Mouse (Mus musculus): ENCODE measurements around the gene Gm6309.
"Not testable (repeated sequence)": the region's sequence is repeated elsewhere in the genome, so short reads cannot be mapped to it uniquely, and the experiment has no call there.

The Gm6309 gene

DNA sequence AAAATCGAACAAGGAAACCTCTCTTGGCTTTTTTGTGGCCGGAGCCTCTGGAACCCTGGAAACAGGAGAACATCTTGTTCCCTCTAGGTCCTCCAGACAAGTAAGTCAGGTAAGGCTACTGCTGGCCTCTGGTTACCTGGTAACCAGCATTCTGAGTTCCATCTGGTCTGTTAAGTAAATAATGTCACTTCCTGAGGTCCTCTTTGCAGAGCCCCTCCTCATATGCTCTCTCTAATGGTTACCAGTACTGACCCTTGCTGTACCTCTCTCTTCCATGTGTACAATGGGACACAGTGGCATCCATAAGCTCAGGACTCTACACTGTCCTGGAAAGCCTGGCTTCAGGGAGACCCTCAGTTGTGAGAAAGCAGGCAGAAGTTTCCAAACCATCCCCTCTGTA, at the start of gene Gm6309:
Gene Gm6309 (minus strand): TSS at position 101 of the 400 bp plus-strand sequence.
- DNase-seq = not testable (repeated sequence)

DNA sequence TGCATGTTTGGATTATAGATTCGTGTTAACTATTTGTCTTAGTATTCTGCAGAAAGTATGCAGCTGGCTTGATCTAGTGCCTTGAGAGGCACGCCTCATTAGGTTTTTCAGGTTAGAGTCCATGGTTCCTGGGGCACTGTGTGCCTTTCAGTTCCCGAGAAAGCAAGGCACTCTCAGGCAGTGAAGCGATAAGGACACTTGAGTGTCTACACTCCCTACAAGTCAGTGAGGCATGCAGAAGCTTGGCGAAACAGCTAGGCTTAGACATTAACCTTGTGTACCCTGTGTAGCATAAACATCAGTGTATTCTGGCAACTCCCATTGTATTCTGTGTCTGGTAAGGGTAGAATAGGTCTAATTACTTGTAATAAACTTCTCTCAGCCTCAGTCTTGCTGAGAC, 35.0 kb upstream of the Gm6309 start:
- peak; percentile 72 for DNase-seq

DNA sequence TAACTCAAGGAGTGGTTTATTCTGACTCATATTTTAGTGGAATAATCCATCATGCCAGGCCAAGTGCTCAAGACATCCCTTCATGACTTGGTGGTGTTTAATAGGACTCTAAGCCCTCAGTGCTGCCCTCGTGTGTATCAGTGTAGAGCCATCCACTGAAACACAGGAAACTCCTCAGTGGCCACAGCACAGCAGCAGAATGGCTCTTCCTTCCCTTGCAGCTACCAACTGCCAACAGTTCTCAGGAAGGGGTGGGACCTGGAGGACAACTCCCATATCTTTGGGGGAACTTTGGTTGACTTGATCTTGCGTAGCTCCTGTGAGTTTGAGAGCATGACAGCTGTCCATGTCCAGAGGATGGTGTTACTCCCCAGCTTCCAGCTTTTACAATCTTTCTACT, 33.4 kb upstream of the Gm6309 start:
- peak; percentile 57 for DNase-seq

DNA sequence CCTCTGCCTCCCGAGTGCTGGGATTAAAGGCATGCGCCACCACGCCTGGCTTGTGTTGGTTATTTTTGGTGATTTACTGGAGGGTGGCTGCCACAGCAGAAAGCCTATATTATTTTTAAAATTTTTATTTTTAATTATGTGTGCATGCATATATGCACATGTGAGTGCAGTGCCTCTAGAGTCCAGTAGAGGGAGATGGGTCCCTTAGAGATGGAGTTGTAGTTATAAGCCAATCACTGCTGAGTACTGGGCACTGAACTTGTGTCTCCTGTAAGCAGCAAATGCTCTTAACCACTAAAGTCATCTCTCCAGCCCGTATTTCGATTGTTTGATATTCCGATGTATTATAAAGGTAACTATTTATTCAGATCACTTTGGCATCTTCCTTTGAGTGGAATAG, 30.1 kb upstream of the Gm6309 start:
- DNase-seq = peak; percentile 11

DNA sequence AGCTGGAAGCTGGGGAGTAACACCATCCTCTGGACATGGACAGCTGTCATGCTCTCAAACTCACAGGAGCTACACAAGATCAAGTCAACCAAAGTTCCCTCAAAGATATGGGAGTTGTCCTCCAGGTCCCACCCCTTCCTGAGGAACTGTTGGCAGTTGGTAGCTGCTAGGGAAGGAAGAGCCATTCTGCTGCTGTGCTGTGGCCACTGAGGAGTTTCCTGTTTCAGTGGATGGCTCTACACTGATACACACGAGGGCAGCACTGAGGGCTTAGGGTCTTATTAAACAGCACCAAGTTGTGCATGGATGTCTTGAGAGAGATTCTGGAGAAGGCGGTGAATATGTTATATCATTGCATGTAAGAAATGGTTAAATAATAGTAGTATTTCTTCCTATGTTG, 29.0 kb upstream of the Gm6309 start:
- peak; percentile 40 for DNase-seq

DNA sequence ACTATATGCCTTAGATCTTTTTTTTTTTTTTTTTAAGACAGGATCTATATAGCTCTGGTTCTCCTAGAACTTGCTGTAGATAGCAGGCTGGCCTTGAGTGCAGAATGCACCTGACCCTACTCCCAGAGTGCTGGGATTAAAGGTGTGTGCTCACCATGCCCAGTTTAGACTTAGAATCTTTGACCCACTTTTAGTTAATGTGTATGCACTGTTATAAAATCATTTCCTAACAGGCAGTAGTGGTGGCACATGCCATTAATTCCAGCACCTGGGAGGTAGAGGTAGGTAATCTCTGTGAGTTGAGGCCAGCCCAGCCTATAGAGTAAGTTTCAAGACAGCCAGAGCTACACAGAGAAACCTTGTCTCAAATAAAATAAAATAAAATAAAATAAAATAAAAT, 28.6 kb upstream of the Gm6309 start:
- no peak for DNase-seq

DNA sequence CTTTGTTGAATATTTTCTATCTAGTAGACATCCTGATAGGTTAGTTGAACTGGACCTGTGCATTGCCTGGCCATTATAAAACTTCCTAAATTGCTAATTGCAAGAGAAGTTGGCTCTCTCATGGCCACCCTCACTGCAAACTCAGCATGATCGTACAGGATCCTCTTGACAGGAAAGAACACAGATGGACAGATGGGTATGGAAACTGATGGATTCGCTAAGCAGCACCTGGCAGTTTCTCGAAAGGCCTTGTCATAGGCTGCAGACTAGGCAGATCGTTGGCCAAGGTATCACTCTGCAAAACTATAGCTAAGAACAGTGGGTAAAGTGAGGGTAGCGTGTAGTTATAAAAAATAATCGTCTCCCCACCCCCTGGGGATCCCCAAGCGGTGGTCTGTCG, 22.8 kb upstream of the Gm6309 start:
- DNase-seq = peak; percentile 73

DNA sequence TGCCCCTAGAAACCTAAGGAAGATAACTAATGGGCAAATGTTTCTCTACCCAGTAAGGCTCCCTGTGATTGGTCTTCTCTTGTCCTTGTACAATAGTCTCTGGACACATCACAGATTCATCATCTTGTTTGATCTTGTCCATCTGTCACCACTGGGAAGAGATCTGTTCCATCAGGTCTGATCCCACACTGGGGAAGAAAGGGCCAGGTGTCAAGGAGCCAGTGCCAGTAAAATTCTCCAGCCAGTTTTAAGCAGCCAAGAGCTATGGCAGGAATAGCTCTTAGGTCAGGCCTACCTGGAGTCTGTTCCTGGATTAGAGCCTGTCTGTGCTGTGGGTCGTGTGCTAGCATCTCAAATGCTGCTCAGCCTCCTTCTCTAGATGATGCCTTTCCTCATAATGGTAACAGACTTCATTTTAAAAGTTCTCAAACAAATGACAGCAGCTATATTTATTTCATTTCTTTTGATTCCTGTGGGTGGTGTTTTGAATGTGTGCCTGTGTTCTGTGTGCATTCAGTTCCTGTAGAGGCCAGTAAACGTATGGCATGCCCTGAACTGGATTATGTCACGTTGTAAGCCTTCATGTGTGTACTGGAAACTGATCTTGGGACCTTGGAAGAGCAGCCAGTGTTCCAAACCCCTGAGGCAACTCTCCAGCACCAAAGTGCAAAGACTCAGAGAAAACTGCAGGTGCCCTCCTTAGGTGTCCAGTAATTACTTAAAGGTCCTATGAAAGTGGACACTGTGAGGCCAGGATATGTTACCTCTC, 20.2 kb upstream of the Gm6309 start:
- no peak for DNase-seq

DNA sequence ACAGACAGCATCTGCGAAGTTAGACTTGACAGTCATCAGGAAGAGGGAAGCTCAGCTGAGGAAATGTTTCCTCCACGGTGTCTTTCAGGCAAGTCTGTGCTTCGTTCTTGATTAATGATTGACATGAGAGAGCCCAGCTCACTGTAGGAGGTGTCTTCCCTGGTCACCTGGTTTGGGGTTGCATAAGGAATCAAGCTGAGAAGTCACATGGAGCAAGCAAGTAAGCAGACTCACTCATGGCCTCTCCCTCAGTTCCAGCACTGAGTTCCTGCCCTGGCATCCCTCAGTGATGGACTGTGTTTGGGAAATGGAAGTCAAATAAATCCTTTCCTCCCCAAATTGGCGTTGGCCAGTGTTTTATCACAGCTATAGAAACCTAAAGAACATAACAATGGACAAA, 19.6 kb upstream of the Gm6309 start:
- no peak for DNase-seq

DNA sequence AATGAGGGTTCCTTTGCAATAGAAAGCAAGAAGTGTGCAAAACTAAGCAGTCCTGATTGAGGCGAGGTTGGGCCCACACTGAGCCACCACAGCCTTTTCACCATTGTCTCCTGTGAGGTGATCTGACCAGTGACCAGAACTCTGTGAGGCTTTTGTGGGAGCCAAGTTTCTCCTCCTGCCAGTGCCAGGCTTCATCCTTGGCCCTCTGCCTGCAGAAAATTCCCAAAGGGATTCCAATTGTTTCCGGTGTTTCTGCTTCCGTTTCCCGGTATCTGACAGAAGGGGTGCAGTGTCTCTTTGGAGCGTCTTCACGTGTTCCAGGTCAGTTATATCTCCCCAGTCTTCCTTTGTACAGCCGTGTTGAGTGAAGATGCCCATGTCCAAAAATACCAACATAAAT, 18.2 kb upstream of the Gm6309 start:
- DNase-seq = no peak

DNA sequence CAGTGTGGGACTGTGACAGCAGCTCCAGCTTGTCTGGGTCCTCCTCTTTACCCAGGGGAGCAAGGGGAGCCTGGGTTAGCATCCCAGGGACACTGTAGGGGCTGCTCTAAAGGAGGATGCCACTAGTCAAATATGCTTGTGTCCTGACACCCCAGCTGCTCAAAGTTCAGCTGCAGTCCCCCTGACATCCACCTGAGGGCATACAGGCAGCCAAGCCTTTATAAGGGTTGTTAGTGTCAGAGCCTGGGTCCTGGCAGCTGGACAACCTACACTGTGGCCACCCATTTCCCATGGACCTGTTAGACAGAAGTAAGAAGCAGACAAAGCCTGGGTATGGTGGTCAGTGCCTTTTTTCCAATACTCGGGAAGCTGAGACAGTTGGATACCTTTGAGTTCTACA, 17.6 kb upstream of the Gm6309 start:
- DNase-seq = no peak

DNA sequence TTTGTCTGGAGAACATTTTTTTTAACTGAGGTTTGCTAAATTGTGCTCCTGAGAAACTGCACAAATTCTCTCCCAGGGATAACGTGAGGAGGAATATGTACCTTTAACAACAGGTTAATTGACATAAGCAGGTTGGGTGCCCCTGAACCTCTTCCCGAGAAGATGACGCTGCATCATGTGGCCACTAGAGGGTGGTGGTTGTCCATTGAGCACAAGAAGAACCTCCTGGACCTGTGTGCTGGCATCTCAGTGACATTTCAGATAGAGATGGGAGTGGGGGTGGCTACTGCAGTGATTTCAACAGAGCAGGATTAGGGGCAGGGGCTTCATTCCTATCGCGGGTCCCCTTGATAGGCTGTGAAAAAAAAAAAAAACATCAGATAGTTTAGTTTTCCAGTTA, 16.9 kb upstream of the Gm6309 start:
- peak; percentile 93 for DNase-seq

DNA sequence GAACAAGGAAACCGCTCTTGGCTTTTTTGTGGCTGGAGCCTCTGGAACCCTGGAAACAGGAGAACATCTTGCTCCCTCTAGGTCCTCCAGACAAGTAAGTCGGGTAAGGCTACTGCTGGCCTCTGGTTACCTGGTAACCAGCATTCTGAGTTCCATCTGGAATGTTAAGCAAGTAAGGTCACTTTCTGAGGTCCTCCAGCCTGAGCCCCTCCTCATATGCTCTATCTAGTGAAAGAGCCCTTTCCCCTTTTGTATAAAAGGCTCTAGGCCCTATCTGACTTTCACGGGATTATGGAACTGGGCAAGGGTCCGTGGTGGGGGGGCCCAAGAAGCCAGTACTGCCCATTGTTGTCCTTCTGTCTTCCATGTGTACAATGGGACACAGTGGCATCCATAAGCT, 14.7 kb upstream of the Gm6309 start, which contains the start of gene 1700001J03Rik:
Gene 1700001J03Rik (minus strand): TSS at position 101 of the 400 bp plus-strand sequence.
- DNase-seq = not testable (repeated sequence)

DNA sequence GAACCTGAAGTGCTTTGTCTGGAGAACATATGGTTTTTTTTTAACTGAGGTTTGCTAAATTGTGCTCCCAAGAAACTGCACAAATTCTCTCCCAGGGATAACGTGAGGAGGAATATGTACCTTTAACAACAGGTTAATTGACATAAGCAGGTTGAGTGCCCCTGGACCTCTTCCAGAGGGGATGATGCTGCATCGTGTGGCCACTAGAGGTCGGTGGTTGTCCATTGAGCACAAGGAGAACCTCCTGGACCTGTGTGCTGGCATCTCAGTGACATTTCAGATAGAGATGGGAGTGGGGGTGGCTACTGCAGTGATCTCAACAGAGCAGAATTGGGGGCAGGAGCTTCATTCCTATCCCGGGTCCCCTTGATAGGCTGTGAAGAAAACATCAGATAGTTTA, 2.2 kb upstream of the Gm6309 start:
- not testable (repeated sequence) for DNase-seq

DNA sequence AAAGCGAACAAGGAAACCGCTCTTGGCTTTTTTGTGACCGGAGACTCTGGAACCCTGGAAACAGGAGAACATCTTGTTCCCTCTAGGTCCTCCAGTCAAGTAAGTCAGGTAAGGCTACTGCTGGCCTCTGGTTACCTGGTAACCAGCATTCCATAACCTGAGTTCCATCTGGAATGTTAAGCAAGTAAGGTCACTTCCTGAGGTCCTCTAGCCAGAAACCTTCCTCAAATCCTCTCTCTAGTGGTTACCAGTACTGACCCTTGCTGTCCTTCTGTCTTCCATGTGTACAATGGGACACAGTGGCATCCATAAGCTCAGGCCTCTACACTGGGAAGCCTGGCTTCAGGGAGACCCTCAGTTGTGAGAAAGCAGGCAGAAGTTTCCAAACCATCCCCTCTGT, 10.1 kb downstream of the Gm6309 start, which contains the start of gene Gm5565:
Gene Gm5565 (minus strand): TSS at position 101 of the 400 bp plus-strand sequence.
- peak; percentile 45 for DNase-seq

DNA sequence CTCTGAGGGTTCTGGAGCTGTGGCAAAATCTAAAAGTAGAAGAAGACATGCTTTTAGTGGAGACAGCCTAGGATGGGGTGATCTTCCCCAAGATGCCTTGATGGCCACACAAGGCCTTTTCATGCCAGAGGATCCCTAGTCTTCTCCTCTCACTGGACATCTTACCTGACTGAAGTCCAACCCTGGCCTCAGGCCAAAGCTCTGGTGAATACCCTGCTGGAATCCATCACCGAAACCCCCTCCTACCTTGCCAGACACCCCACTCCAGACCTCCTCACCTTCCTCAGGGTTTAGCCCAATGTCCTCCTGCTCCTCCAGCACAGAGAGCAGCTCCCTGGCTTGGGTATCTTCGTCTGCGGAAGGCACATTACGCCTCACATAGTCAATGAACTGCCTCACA, 12.2 kb downstream of the Gm6309 start:
- DNase-seq = peak; percentile 43

DNA sequence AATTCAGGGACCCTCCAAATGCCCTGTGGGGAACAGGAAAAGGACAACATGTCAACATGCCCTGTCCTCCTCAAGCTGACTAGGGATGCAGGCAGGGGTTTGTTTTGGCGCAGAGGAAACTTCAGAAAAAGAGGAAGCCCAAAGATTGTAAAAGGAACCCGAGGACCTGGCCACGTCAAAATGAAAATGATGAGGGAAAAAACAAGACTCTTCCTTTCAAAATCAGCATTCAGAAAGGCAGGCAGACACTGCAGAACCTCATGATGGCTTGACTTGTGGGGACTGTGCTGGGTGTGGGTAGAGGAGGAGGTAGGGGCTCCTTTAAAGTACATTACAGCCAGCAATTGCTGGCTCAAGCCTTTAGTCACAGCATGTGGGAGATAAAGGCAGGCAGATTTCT, 20.1 kb downstream of the Gm6309 start:
- DNase-seq = peak; percentile 68

DNA sequence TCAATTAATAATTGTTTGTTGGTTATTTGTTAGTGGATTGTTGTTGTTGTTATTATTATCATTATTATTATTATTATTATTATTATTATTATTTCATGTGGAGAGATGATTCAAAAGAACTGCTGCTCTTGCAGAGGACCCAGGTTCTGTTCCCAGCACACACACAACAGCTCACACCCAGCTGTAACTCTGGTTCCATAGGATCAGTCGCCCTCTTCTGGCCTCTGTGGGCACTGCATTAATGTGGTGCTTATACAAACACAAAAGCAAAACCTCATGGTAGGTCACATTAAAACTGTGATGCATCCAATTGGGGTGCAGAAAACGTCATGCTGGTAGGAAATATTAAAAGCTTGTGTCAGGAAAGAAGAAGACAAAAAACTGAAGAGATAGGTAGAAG, 22.6 kb downstream of the Gm6309 start:
- DNase-seq = no peak

All from heart, adult 11 months (tissue).